Mouse (Mus musculus): Measurements from ENCODE around the gene Met.

- TF ChIP-seq GATA1 (IDR thresholded peaks at IDR 0.05; ENCODE audit: borderline replicate concordance, low read length) (no peak), FLI1 (IDR thresholded peaks at IDR 0.05; ENCODE audit: low read length) (no peak)
These were observed 82.7 kb downstream of the Met start for GRCm38 (mm10) chr6:17546341-17546740.

All from megakaryocyte, embryonic 14.5 days (primary cell).